Mouse (Mus musculus) ES-Bruce4 (cell line): ENCODE results near the gene Eef1a1.

Experiments used
- CTCF ChIP-seq: IDR thresholded peaks from one replicate; pipeline ENCODE4 v1.8.1; 2011; ENCODE audit warnings: low read depth, low read length
- EP300 ChIP-seq: IDR thresholded peaks from 2 replicates; pipeline ENCODE4 v1.6.1; 2011; ENCODE audit warnings: low read depth, low read length; ENCODE audit not compliant: insufficient read depth

DNA sequence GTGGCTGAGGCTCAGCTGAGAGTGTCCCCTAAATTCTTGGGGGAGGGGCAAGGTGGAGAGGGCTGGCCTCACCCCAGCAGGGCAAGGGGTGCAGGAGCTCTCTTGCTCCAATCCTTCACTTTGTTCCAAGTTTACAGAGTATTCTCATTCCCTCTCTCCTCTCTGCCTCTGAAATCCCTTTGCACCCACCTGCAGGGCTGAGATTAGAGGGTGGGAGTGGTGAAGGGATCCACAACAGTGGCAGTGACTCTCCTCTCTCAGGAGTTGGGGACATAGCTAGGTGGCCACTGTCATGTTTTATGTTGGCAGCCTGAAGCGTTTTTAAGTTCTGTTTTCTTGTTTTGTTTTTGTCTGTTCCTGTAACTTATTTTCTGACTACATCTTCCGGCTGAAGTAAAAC is 59.4 kb downstream of the Eef1a1 start:
- TF ChIP-seq EP300: no peak
- no peak for TF ChIP-seq CTCF
